Mouse (Mus musculus): ENCODE results near the gene Tppp3. TPM values are rescaled to one million over a fixed set of nuclear protein-coding genes. Genes with fewer than 3 reads are reported as not detected.
A peak's percentile ranks its signal among the peaks of the same experiment; 100 is the strongest.

Gene Tppp3
- polyA plus RNA-seq, 1 experiment = 816 TPM

GRCm38 (mm10) chr8:105509997-105510735 lies 38.8 kb upstream of the Tppp3 start:
- Histone ChIP-seq H3K4me1 (ENCODE audit: control insufficient read depth, insufficient read depth, low read length) (0 out of 2 replicates have a peak, but pooled peaks cover 3% of the 10 kb centered on the region), H3K4me3 (replicated peaks; ENCODE audit: extremely low read depth, low read depth, low read length) (no peak overlapping the region)
- TF ChIP-seq CTCF (IDR thresholded peaks at IDR 0.05; ENCODE audit: insufficient read depth, low read length) (no peak), POLR2A (IDR thresholded peaks at IDR 0.05; ENCODE audit: borderline replicate concordance, extremely low read depth, low read depth, low read length) (no peak)
- no peak for DNase-seq
- WGBS = 39% methylated on average over 12 of the region's 12 CpGs

- TF ChIP-seq CTCF (IDR thresholded peaks at IDR 0.05; ENCODE audit: insufficient read depth, low read length) = no peak
- TF ChIP-seq POLR2A (IDR thresholded peaks at IDR 0.05; ENCODE audit: borderline replicate concordance, extremely low read depth, low read depth, low read length) = no peak
- DNase-seq = no peak
- 76% methylated on average over 2 of the region's 2 CpGs for WGBS
- H3K4me3 ChIP-seq (replicated peaks; ENCODE audit: extremely low read depth, low read depth, low read length) = no peak overlapping the region
- no peaks in the 10 kb centered on the region for H3K4me1 ChIP-seq (ENCODE audit: control insufficient read depth, insufficient read depth, low read length)
These were observed 37.4 kb upstream of the Tppp3 start for GRCm38 (mm10) chr8:105508758-105509157.

GRCm38 (mm10) chr8:105506977-105507376 lies 35.7 kb upstream of the Tppp3 start:
- DNase-seq = no peak
- no peaks in the 10 kb centered on the region for H3K4me1 ChIP-seq (ENCODE audit: control insufficient read depth, insufficient read depth, low read length)
- TF ChIP-seq POLR2A (IDR thresholded peaks at IDR 0.05; ENCODE audit: borderline replicate concordance, extremely low read depth, low read depth, low read length) (no peak), CTCF (IDR thresholded peaks at IDR 0.05; ENCODE audit: insufficient read depth, low read length) (no peak)
- no peak overlapping the region for H3K4me3 ChIP-seq (replicated peaks; ENCODE audit: extremely low read depth, low read depth, low read length)
- WGBS = 72% methylated on average over 6 of the region's 6 CpGs

- no peak for DNase-seq
- WGBS = 68% methylated on average over 3 of the region's 3 CpGs
- TF ChIP-seq POLR2A (IDR thresholded peaks at IDR 0.05; ENCODE audit: borderline replicate concordance, extremely low read depth, low read depth, low read length) (no peak), CTCF (IDR thresholded peaks at IDR 0.05; ENCODE audit: insufficient read depth, low read length) (no peak)
- H3K4me1 ChIP-seq (ENCODE audit: control insufficient read depth, insufficient read depth, low read length) = no peaks in the 10 kb centered on the region
- peak overlapping the region; percentile 4 for H3K4me3 ChIP-seq (replicated peaks; ENCODE audit: extremely low read depth, low read depth, low read length)
These were observed 33.3 kb upstream of the Tppp3 start for GRCm38 (mm10) chr8:105504617-105505016.

- Histone ChIP-seq H3K4me3 (replicated peaks; ENCODE audit: extremely low read depth, low read depth, low read length) (peak overlapping the region; percentile 65), H3K4me1 (ENCODE audit: control insufficient read depth, insufficient read depth, low read length) (no peaks in the 10 kb centered on the region; the same call in 1 of the 2 replicates)
- TF ChIP-seq POLR2A (IDR thresholded peaks at IDR 0.05; ENCODE audit: borderline replicate concordance, extremely low read depth, low read depth, low read length) = peak; percentile 20; the same call in 1 of the 2 replicates
- TF ChIP-seq CTCF (IDR thresholded peaks at IDR 0.05; ENCODE audit: insufficient read depth, low read length) = no peak
- WGBS = 44% methylated on average over 12 of the region's 12 CpGs
- no peak for DNase-seq
These were observed 28.5 kb upstream of the Tppp3 start for GRCm38 (mm10) chr8:105499787-105500186.

- Histone ChIP-seq H3K4me1 (ENCODE audit: control insufficient read depth, insufficient read depth, low read length) (no peaks in the 10 kb centered on the region; the same call in 1 of the 2 replicates), H3K4me3 (replicated peaks; ENCODE audit: extremely low read depth, low read depth, low read length) (peak within 1 kb of the TSS; percentile 76)
- TF ChIP-seq CTCF (IDR thresholded peaks at IDR 0.05; ENCODE audit: insufficient read depth, low read length) = peak; percentile 40
- peak; percentile 72; the same call in 1 of the 2 replicates for TF ChIP-seq POLR2A (IDR thresholded peaks at IDR 0.05; ENCODE audit: borderline replicate concordance, extremely low read depth, low read depth, low read length)
- DNase-seq = peak; percentile 94
- 1% methylated on average over 66 of the region's 68 CpGs for WGBS
These were observed 25.3 kb upstream of the Tppp3 start, which contains the start of gene Zdhhc1 for GRCm38 (mm10) chr8:105496439-105497180. Zdhhc1 (minus strand) TSS chr8:105496902.

GRCm38 (mm10) chr8:105495350-105496302 lies 24.3 kb upstream of the Tppp3 start:
- TF ChIP-seq CTCF (IDR thresholded peaks at IDR 0.05; ENCODE audit: insufficient read depth, low read length) (no peak), POLR2A (IDR thresholded peaks at IDR 0.05; ENCODE audit: borderline replicate concordance, extremely low read depth, low read depth, low read length) (no peak)
- Histone ChIP-seq H3K4me3 (replicated peaks; ENCODE audit: extremely low read depth, low read depth, low read length) (peak overlapping the region; percentile 76), H3K4me1 (ENCODE audit: control insufficient read depth, insufficient read depth, low read length) (no peaks in the 10 kb centered on the region; the same call in 1 of the 2 replicates)
- WGBS = 31% methylated on average over 17 of the region's 17 CpGs
- no peak for DNase-seq

GRCm38 (mm10) chr8:105494566-105494965 lies 23.2 kb upstream of the Tppp3 start:
- DNase-seq = no peak
- H3K4me1 ChIP-seq (ENCODE audit: control insufficient read depth, insufficient read depth, low read length) = no peaks in the 10 kb centered on the region; the same call in 1 of the 2 replicates
- no peak for TF ChIP-seq CTCF (IDR thresholded peaks at IDR 0.05; ENCODE audit: insufficient read depth, low read length)
- TF ChIP-seq POLR2A (IDR thresholded peaks at IDR 0.05; ENCODE audit: borderline replicate concordance, extremely low read depth, low read depth, low read length) = no peak
- no peak overlapping the region for H3K4me3 ChIP-seq (replicated peaks; ENCODE audit: extremely low read depth, low read depth, low read length)
- 66% methylated on average over 3 of the region's 3 CpGs for WGBS
